Mouse (Mus musculus) left cerebral cortex, adult 18-20 months (tissue): ENCODE results near the gene Adssl1. TPM values are rescaled to one million over a fixed set of nuclear protein-coding genes. Genes with fewer than 3 reads are reported as not detected.

Experiments used
- DNase-seq, 2 experiments: peaks; one replicate each; pipeline ENCODE4 v3.0.0; 2021 to 2022; ENCODE audit warnings: low spot score in 2 of 2, mixed read lengths in 1 of 2
- total RNA-seq, 2 experiments: library from RNA; stranded (reverse); gene quantifications; 2 replicates each; pipeline ENCODE4 v1.2.3; 2021

Adssl1 gene
- total RNA-seq, 2 experiments from 2014 or later = 16.4 to 19.7 TPM

DNA sequence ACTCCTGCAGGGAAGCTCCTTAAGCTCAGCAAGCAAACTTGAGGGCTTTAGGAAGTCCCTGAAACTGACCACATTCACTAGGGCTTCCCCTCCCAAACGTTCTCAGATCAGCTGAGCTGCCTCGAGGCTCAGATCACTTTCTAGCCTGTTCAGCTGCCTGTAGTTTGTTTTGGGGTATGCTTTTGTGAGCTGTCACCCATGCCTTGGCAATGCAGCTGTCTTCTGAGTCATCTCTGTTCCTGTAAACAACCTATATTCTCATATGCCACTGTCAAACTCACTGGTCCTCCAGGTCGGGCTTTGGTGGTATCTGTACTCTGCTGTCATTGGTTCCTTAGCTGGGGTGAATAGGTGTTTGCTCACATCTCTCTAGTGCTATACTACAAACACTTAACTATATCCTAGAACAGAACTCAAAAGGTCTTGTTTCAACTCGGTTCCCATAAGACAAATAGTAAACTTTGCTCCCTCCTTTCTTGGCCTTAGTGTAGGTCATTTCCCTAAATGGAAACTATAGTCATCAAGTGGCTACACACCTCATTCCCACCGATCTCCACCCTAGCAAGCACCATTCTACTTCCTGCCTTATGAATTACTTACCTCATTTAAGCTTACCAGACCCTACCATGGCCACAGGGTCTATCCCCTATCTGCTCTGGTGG, 32.1 kb downstream of the Adssl1 start:
- no peak for DNase-seq

DNA sequence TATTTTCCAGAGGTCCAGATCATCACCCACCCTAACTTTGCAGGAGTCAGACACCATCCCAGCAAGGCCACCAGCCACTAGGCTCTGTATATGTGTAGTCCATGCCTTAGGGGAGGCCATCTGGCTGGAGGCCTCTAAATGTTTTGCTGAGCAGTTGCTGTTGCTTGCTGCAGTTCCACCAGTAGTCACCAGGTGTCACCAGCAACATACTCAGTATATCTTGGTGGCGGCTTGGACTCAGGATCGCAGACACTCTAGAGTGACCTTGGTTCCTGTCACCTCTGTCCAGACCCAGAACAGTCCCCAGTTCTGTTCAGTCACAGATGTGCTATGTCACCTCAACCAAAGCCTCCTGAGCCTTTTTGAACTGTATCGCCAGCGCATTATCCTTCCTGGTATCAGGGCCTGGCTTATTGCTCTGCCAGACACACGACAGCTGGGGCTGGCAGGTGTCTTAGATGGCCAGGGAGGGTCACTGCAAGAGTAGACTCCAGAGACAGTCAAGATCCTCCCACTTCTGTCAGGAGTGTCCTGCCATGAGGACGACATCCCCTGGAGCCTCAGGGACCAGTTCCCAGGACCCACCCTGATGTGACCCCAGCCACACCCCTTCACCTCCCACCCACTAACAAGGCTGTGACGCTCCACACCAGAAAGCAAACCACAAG, 33.4 kb downstream of the Adssl1 start:
- DNase-seq = peak; percentile 84 to 91

DNA sequence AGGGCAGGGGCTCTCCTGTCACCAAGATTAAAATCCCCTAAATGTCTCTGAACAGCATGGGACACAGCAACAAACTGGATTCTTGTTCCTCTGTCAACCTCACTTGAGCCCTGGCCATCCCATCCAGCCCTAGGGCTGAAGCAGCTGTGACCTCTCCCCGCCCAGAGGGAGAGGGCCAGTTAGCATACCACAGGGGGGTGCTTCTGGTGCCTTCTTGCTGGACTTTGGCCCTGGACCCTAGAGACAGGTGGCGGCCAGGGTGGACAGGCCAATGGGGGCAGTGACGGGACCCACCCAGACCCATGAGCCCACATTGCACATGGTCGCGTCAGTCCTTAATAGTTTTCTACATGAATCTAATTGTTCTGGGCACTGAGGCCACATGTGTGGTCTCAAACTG, 34.2 kb downstream of the Adssl1 start:
- DNase-seq = no peak

DNA sequence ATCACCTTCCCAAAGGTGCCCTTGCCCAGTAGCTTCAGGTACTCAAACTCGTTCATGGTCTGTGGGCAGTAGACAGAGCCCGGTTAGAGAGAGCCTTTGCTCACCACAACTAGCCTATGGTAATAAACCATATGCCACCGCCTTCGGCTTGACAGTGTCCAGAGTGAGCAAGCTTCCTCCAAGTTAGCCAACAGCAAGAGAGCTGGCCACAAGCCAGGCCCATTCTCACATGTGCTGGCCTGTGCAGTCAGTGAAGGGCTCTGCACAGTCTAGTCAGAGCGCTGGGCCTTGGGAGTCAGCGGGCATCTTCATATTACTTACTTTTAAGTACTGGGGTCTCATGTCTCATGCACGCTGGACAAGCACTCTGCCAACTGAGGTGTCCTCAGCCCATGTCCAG, 38.8 kb downstream of the Adssl1 start:
- DNase-seq = peak; percentile 45 to 62

DNA sequence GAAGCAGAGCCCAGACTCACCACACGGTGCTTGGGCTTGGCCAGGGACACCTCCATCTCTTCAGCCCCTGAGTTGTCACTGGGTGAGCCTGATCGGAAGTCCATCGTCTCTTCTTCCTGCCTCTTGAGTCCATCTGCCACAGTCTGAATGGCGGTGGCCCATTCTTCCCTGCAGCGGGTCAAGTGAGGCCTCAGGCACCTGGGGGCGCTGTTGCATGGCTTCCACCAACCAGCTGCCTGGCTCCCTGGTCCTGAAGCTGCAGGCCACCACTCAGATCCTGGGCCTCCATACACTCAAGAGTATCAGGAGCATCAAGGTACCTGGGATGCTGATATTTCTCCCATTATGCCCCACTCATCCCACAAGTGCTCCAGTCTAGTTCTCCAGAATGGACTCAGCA, 39.3 kb downstream of the Adssl1 start:
- DNase-seq = peak; percentile 64 to 75

DNA sequence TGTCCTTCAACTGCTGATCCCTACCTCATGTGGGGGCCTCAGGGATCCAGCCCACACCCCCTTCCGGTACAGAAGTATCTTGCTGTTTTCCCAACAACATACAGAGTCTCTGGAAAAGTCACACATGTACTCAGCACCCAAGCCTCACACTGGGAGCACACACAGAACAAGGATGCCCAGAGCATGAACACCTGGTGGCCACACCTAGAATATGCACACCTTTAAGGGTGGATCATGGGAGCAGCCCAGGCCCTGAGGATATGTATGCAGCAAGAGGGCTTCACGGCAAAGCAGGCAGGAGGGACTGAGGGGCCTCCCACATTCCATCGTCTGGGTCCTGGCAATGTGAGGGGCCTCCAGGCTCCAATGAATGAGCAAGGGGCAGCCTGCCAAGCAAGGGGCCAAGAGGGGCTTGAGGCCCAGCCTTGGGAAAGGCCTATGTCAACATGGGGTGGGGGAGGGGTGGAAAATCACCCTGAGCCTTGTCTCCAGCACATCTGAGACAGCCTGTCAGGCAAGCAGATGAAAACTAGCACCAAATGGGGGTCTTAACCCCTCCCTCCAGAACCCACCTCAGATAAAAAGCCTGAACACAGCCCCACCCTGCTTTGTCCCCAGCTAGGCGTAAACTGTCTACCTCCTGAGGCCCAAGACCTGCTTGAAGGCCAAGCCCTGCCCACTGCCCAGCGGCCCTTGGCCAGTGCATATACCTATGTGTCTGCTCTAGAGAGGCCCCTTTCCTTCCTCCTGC, 40.9 kb downstream of the Adssl1 start:
- no peak for DNase-seq

DNA sequence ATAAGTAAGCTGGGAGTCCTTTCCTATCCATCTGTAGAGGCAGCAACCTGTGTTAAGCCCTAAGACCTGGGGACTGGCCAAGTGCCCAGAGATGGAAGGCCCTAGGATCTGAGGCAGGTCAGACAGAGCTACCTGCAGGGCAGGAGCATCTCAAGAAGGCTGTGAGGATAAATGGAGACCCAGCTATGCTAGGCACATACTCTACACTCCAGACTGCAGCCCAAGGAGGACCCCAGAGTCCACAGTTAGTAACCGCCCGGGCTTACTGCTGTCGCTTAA, 41.4 kb downstream of the Adssl1 start:
- DNase-seq = no peak

DNA sequence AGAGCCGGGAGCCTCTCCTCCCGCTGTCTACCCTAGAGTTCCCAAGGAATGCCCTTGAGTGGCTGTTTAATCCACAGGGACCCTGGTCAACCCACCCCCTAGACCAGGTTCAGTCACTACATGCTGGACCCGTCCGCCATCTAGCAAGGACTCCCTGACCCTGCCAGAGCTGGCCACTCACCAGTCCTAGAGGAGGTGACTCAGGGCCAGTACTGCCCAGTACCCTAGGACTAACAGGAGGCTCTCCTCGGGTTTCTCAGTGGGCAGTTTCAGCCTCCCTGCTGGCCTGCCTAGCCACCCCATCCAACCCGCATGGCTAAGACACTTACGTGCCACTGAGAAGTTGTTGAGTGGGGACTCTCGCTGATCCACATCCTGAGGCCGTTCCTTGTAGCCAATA, 42.0 kb downstream of the Adssl1 start:
- no peak for DNase-seq

DNA sequence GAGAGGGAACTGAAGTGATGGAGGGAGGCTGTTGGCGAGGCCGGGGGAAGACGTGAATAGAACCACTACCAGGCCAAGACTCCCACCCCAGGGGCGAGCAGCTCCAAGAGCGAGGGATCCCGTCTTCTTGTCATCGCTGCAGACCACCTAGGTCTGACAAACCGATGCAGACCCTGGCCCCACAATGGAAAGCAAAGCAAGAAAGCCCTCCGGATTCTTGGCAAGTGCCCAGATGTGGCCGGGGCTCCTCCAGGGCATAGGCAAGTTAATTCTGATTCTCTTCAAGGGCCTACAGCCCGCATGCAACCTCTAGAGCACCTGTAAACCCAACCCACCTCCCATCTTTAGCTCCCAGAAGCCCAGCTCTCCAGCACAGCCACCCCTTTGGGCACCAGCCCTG, 43.5 kb downstream of the Adssl1 start:
- DNase-seq = no peak

DNA sequence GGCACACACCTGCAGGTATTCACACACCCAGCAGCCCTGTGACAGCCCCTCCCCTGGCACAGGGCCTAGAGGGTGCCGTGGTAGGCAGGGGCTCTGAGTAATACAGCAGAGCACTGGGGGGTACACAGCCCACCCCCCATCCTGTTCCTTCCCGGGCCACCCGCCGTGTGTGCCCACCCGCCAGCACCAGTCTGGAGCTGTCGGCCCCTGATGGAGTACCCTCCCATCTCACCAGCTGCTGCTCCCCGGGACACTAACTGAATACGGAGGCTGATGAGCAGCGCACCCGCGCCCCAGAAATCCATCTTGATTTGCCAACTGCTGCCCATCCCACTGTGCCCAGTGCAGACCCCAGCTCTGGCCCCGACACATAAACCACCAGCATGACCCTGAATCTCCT, 43.9 kb downstream of the Adssl1 start:
- DNase-seq = no peak

DNA sequence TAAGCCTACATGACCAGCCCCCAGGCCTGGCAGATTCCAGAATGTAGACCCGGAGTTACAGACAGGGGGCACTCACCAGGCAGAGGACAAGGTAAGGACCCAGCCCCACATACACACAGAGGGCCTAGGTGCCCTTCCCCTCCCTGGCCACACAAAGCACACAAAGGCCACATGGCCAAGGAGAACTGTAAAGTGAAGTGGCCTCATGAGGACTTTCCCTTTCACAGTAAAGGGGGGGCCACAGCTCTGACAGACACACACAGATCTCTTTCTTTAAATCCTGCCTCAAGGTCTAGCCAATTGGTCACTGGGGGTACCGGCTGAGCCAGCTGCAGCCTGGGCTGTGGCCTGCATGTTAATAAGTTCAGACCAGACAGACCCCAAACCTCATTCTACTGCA, 44.3 kb downstream of the Adssl1 start:
- DNase-seq = no peak

DNA sequence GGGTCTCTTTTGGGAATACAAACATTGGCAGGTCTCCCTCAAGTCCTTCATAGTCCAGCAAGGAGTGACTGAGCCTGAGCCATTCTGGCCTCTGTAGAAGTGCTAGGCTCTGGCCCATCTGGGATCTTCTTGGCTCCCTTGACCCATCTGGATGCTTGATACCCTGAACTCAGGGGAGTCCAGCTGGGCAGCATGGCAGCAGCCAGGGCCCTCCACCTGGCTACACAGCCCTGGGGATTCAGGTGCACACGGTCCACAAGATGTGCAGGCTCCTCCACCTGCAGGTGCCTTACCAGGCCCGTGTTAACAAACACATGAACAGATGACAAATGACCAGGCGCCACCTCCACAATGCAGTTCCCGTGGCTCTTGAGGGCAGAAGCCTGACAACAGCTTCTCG, 44.8 kb downstream of the Adssl1 start:
- DNase-seq = no peak

DNA sequence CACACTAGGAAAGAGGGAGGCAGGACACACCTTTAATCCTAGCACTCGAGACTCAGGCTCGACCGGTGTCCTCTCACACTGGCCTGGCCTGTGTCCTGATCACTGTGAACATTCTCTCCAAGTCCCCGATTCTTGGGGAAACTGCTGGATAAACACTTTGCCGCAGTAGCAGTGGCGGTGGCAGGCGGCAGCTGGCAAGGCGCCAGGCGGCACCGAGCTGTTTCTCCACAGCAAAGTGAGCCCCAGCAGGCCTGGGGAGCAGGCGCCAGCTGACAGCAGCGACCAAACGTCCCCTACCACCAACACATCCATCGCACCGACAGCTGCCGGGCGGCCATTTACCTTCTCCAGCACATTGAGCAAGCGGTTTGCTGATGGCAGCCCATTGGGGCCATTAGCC, 45.6 kb downstream of the Adssl1 start:
- DNase-seq = peak; percentile 71 to 84

DNA sequence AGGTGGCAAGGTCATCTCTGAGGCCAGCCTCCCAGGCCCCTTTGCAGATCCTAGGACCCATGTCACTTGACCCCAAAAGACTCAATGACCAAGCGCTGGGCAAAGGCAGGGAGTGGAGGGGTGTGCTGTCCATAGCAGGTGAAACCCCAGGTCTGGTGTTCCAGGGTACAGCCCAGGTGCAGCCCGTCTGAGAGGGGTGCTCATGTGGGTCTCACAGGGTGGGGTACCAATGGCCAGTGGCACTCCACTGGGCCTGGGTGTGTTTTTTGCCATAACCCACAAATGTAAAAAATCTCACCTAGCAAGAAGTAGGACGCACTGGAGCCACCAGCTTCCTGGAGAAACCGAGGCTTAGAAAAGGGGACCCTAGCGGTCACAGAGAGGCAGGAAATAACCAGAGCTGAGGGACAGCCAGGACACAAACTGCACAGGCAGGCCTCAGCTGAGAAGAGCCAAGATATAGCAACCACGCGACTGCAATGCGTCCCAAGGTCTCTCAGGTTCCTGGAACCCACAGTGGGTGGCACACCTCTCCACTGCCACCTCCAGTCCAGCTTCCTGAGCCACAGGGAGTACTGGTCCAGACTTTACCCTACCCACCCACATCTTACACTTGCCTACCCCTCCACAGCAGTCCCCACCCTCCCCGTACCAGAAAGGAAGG, 46.2 kb downstream of the Adssl1 start:
- no peak for DNase-seq

DNA sequence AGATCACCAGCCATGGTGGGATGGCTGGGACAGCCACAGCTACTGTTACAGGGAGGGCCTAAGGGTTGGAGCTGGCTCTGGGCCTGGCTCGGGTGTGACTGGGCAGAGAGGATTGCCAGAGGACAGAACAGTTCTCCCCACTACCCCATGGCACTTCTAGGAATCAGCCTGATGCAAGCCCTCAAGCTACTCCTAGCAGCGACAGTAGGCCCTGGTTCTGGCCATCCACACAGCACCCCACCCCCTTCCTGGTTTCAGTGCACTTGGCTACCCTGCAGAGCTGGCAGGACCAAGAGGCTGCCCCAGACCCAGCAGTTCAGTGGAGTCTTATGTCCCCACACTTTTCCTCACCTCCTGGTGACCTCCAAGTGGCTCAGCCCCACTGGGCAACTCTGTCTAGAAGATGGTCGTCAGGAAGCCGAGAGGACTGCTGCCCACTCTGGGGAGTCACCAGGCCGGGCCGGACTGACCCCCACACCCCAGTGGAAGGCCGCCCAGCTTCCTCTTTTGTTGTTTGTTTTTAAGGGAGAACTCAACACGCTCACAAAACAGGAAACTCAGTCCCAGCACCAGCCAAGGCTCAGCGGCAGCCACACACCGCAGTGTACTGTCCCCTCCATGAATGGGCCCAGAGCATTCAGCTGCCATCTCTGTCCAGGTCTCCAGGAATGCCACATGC, 47.9 kb downstream of the Adssl1 start:
- DNase-seq = no peak

DNA sequence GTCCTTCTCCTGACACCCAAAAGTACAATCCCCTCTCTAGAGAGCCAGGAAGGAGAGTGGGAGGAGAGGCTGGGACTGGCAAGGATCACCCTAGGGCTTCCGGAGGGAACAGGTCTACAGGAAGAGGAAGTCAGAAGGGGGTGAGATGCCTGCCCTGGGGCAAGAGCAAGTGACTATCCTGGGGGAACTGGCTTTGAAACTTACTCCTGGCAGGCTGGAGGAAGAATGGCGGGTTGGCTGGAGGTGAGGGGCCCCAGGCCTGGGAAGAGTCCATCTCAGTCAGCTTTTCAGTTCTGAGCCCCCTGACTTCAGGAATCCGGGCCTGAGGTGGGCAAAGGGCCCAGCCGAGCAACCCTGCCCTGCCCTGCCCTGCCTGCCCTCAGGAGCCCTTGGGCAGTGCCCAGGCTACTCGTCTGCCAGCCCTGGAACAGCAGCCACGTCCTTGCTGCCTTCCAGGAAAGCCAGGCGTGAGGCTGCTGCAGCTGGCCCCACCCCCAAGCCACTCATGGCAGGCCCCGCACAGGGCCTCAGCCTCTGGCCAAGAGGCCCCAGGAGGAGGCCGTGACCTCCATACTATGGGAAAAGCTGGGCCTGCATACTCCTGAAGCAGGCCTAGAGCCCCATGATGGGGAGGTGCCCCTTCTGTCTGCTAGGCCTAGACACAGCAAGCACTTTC, 51.0 kb downstream of the Adssl1 start:
- DNase-seq = no peak

DNA sequence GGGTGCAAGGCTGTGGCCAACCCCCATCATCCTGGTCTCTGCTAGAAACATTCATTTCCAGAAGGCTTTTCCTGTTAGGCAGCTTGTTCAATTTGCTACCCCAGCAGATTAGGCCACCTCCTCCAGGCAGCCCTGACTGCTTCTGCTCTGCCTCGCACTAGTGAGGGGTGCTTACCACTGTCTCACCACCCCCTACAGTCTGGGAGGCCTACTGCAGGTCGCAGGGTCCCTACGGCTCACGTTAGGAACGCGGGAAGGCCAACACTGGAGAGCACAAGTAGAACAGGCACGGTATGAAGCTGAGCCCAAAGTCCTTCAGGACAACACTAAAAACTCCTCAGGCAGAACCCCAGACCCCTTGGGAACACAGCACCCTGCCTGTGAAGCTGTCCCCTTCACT, 52.0 kb downstream of the Adssl1 start:
- DNase-seq = no peak

DNA sequence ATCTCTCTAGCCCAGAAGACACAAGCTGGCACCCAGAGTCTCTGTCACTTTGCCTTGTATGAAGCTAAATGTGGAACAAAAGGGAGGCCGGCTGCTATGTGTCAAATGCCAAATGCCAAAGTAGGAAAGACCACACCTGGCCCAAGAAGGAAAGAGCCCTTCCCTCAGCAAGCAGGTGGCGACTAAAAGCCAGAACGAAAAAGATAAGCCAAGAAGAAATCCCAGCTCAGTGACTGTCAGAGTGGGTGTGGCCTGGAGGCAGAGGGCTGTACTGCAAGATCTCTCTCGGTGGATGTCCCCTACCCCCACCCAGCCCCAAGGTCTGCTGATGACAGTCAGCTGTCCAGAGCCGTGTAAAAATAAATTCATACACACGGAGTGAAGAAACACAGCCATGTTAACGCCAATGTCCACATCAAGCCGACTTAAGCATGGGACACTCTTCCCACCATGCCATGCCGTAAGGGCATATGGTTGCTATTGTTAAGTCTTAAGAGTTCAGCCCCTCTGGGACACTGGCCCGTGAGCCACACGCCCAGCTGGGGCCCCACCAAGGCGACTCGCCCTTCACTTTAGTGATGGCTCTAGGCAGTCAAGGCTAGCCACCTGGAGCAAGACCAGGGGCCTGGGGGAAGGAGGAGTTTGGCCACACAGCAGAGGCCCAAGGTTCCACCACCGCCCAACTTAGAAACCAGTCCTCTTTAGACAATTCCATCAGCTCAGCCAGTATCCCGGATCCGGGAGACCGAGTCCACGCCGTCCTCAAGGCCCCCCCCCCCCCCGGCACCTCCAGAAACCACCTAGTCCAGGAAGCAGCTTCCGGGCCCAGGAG, 53.1 kb downstream of the Adssl1 start:
- no peak for DNase-seq

DNA sequence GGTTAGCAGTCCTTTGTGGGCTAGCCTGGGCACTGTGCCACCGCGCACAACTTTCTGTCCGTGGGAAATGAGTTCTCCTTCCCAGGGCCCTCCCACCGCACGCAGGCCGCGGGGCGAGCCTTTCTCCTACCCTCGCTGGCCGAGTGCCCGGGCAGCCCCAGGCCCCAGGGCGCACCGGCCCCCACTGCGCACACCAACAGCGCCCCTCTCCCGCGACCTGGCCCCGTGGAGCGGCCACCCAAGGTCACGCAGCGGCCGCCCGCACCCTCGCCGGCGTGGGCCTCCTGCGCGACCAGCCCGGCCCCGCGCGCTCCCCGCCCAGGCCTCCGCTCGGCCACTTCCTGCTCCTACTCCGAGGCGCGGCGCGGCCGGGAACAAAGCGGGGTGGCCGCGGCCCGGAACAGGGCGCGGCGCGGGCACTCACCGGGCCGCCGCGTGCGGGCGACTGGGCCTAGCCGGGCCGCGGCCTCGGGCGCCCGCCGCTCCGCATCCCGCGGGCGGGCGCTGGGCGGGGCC, 53.8 kb downstream of the Adssl1 start:
- DNase-seq = peak in 1 of 2 experiments; percentile 55
